Mouse (Mus musculus) liver, postnatal 0 days (tissue): ENCODE results near the gene Ifnk.

Source experiments
- CTCF ChIP-seq: sonication (generic); IDR thresholded peaks from 2 replicates; pipeline ENCODE4 v1.5.1; 2016; ENCODE audit warnings: antibody characterized with exemption, low read depth
- EP300 ChIP-seq: IDR thresholded peaks from 2 replicates; pipeline ENCODE4 v1.6.1; 2016; ENCODE audit warnings: antibody characterized with exemption, low read depth, mild to moderate bottlenecking

DNA sequence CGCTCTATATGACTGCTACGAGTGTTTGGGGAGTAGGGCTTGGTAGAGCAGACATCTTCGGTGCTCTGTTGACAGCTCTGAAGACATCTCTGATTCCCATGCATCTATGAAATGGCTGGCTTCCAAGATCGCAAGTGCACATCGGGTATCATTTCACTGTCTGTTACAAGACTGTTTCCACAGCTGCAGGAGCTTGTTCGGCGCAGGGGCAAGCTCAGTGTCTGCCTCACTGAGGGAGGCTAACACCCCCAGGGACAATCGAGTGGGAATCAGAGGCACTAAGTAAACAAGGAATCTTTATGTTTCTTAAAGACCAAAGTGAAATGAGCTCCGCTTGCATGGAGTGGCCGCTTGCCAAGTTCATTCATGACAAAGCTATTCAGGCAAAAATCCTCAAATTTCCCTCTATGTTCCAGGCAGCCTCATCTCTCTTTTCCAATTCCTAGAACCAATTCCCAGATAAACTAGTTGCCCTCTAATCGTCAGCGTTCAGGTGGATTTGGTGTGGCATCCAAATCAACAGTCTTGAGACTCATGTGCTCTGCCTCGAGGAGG, 17.8 kb downstream of the Ifnk start:
- TF ChIP-seq EP300, result no peak
- TF ChIP-seq CTCF, result no peak
